Mouse (Mus musculus): ENCODE data around the gene Gm19426.

The Gm19426 gene

DNA sequence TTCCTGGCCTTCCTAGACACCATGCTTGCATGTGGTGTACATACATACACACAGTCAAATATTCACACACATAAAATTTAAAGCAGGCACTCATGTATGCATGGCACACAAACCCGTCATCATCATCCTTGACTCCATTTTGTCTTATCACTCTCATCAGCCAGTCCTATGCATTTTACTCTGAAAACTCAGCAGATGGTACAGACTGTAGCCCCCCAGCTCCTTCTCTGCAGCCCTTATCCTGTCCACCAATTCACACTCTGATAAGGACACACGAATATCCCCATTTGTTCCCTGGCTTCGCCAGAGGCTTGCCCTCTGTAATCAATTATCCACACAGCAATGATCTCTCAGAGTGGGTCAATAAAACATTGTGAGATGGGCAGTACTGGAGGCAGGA, 22.3 kb downstream of the Gm19426 start:
- DNase-seq (ENCODE audit: low read depth) = no peak

- no peak for DNase-seq (ENCODE audit: low read depth)
Observed at GRCm38 (mm10) chr2:84720718-84721117, 22.7 kb downstream of the Gm19426 start.

GRCm38 (mm10) chr2:84717357-84717756, 26.1 kb downstream of the Gm19426 start:
- DNase-seq (ENCODE audit: low read depth) = no peak

- DNase-seq (ENCODE audit: low read depth) = no peak
Observed at GRCm38 (mm10) chr2:84716423-84717355, 26.8 kb downstream of the Gm19426 start.

- DNase-seq (ENCODE audit: low read depth) = peak; percentile 85
Observed at GRCm38 (mm10) chr2:84715562-84716361, 27.7 kb downstream of the Gm19426 start.

- DNase-seq (ENCODE audit: low read depth) = peak; percentile 95
Observed at GRCm38 (mm10) chr2:84714811-84715561, 28.5 kb downstream of the Gm19426 start, which contains the start of gene Zdhhc5. Gene Zdhhc5 (minus strand): TSS chr2:84715180.

DNA sequence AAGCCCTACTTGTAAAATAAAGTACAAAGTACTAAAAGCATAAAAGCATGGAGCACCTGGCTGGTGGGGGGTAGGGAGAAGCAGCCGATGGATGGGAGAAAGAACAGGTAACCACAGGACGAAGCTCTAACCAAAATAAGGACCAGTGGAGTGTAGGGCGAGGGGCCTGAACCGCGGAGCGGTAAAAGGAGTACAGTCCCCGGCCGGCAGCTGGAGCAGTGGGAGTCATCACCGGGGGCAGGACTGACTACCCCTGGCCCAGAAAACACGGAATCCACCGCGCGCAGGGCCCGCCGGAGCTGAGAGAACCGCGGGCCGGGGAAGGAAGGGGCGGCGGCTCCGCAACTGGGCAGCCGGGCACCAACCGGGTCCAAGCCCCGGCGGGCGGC, 29.0 kb downstream of the Gm19426 start:
- no peak for DNase-seq (ENCODE audit: low read depth)

GRCm38 (mm10) chr2:84711898-84712297, 31.6 kb downstream of the Gm19426 start:
- DNase-seq (ENCODE audit: low read depth) = no peak

DNA sequence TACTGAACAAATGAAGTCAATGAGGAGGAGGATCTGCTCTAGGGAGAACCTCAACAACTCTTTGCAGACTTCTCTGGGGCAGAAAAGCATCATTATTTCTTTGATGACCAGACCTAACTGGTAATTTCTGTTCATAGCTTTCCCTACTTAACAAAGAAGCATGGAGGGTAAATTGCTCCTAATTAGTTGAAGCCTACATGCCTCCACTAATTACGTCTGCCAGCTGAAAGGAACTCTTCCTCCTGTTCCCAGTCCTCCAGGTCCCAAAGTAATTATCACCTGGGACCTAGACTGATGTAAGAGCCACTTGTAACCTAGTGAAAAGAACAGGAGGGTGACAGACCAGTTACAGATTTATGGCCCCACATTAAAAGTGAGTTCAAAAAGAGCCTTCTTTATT, 35.9 kb downstream of the Gm19426 start:
- DNase-seq (ENCODE audit: low read depth) = no peak

- DNase-seq (ENCODE audit: low read depth) = no peak
Observed at GRCm38 (mm10) chr2:84705295-84705694, 38.2 kb downstream of the Gm19426 start.

DNA sequence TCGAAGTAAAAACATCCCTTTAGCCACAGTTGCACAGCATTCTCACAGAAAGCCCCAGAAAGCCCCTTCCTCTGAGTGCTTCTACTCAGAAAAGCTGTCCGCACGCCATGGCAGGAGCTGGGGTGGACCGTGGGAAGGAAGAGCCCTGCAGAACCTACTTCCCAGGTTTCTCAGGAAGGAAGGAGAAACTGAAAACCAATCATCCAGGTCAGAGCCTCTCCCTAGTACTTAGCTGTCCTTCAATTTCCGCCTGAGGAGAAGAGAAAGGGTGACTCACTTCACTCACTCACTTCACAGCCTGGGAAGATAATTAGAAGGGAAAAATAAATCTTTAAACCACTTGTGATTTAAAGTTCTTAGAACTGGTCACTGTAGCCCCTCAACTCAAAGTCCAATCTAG, 39.1 kb downstream of the Gm19426 start:
- no peak for DNase-seq (ENCODE audit: low read depth)

DNA sequence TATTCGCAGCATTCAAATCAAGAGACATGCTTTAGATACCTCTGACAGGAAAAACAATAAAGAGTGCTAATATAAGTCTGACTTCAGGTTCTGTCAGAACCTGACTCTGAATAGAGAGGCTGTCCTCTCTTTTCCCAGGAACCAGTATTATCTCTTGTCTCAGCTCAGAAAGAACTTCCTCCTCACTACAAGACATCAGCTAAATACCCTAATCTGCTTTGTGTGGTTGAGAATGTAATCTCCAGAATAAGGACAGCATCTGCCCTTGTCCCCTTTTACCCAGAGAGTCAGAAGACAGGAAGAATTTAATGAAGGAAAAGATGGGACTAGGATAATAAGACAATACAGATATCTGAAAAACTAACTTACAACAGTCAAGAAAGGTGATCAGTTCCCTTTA, 40.0 kb downstream of the Gm19426 start:
- DNase-seq (ENCODE audit: low read depth) = no peak

DNA sequence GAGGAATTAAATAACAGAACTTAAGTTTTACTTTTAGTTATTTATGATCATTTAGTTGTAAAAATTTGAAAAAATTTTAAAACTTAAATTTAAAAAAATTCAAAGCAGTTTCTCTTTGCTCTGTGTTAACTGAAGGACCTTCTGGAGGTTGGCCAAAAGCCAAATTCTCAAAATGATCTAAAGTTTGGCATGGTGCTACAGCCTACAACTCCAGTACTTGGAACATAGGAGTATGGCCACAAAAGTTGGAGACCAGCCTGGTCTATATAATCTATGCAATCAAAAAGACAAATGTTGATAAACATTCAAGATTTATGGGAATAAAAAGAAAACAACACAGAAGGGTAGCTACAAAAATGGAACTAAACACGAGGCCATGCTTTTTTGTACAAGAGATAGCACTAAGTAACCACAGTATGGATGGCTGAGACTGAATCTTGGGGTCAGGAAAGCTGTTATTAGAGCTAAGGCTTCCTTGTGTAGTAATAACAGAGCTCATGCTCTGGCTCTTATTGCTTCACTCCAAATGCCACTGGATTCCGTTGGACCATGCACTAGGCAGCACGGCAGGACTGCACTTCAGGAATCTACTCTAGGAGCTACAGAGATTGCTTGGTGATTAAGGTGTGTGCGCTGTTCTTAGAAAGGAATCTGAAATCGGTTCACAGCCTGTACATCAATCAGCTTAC, 48.3 kb downstream of the Gm19426 start:
- DNase-seq (ENCODE audit: low read depth) = no peak
